Comparison of ENCODE assay signal across 10 mouse cellular contexts in the genomic region with DNA sequence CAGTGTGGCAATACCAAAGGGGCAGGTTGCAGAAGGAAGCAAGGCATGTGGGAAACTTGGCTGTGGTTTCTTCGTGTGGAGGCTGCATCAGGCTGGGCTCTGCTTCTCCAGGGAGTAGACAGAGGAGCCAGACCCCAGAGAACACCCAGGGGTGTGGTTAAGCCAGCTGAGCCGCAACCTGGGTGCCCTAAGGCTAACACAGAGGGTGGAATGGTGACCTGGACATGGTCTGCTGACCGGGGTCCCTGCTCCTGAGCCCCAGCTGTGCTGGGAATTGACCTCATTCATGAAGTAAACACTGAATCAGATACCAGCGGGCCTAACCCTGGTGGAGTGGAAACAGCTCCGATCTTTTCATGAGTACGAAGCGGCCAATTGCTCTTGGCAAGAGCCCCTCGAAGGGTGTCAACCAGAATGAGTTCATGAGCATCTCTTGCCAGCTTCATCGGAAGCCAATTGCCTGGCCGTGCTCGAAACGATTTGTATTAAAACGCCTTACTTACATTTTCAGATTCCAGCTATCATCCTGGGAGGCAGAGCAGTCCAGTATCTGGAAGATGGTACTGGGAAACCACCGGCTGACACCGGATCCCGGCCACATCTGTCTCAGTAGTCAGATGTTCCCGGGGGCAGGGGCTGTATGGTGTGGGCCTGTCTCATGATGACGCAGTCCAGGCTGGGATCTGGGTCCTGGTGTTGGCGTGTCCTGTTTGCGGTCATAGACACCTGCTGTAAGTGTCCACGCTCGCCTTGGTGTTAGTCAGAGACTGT.
A peak's percentile ranks its signal among the peaks of the same experiment; 100 is the strongest.
DNase-seq lines count a peak whose midpoint lies in the region; ATAC-seq lines count a peak whose summit lies in the region.
"Had no signal": no experiment of that assay in that cellular context is flagged by ENCODE, and none has a peak within 500 bp of the region (broad histone marks: within the 10 kb centered on the region; RNA-seq: fewer than 3 reads in every experiment).

No protein-coding gene starts in this region.

- H3K9ac ChIP-seq in stomach, embryonic 16.5 days (ENCODE audit: low read length): no peak overlapping the region
- no peak overlapping the region for H3K9ac ChIP-seq in hindbrain, embryonic 12.5 days
- H3K9ac ChIP-seq: embryonic facial prominence, embryonic 13.5 days had no signal

- H3K27me3 ChIP-seq in stomach, embryonic 16.5 days (ENCODE audit: control insufficient read depth, insufficient read depth, low read length): no peaks in the 10 kb centered on the region
- H3K27me3 ChIP-seq in hindbrain, embryonic 12.5 days: no peaks in the 10 kb centered on the region
- H3K27me3 ChIP-seq: embryonic facial prominence, embryonic 13.5 days had no signal

- DNase-seq in cerebellum, postnatal 10 days: peak; percentile 63 to 67
- no peak for DNase-seq in cerebellum, postnatal 25 days
- peak; percentile 52 to 54 for DNase-seq in right cerebral cortex, postnatal 10 days (ENCODE audit: low spot score in 2 of 2)
- DNase-seq in right cerebral cortex, postnatal 36 days (ENCODE audit: low spot score in 2 of 2): no peak
- DNase-seq in layer of hippocampus, postnatal 14 days (ENCODE audit: low spot score in 2 of 2): peak; percentile 45 to 56
- DNase-seq: thymus, postnatal 25 days had no signal

- 58% methylated on average over 22 of the region's 22 CpGs for WGBS in stomach, embryonic 16.5 days
- 85% methylated on average over 22 of the region's 22 CpGs for WGBS in hindbrain, embryonic 12.5 days

- no peaks in the 10 kb centered on the region for H3K36me3 ChIP-seq in stomach, embryonic 16.5 days (ENCODE audit: control insufficient read depth, insufficient read depth, low read length)
- no peaks in the 10 kb centered on the region for H3K36me3 ChIP-seq in hindbrain, embryonic 12.5 days
- H3K36me3 ChIP-seq: embryonic facial prominence, embryonic 13.5 days had no signal

- peak; percentile 45; the same call in 1 of the 2 replicates for ATAC-seq in stomach, embryonic 16.5 days (ENCODE audit: insufficient read depth, low FRiP score)
- no peak for ATAC-seq in hindbrain, embryonic 12.5 days (ENCODE audit: low FRiP score)
- ATAC-seq in megakaryocyte-erythroid progenitor cell, adult 5-6 weeks (replicated peaks; ENCODE audit: low FRiP score, low TSS enrichment, poor library complexity, severe bottlenecking): no peak

- H3K27ac ChIP-seq in stomach, embryonic 16.5 days (ENCODE audit: low read length): no peak overlapping the region
- no peak overlapping the region for H3K27ac ChIP-seq in hindbrain, embryonic 12.5 days
- H3K27ac ChIP-seq: embryonic facial prominence, embryonic 13.5 days had no signal

- H3K4me3 ChIP-seq in stomach, embryonic 16.5 days (replicated peaks; ENCODE audit: low read length): no peak overlapping the region
- H3K4me3 ChIP-seq in hindbrain, embryonic 12.5 days: no peak overlapping the region
- H3K4me3 ChIP-seq: embryonic facial prominence, embryonic 13.5 days had no signal

- H3K9me3 ChIP-seq in stomach, embryonic 16.5 days (replicated peaks; ENCODE audit: control insufficient read depth, low read length): no peaks in the 10 kb centered on the region
- no peaks in the 10 kb centered on the region for H3K9me3 ChIP-seq in hindbrain, embryonic 12.5 days (replicated peaks)
- H3K9me3 ChIP-seq: embryonic facial prominence, embryonic 13.5 days had no signal

- no peak overlapping the region for H3K4me2 ChIP-seq in stomach, embryonic 16.5 days (ENCODE audit: low read depth, low read length)
- no peak overlapping the region for H3K4me2 ChIP-seq in hindbrain, embryonic 12.5 days (replicated peaks)
- H3K4me2 ChIP-seq: embryonic facial prominence, embryonic 13.5 days had no signal

- H3K4me1 ChIP-seq in stomach, embryonic 16.5 days (ENCODE audit: control insufficient read depth, insufficient read depth, low read length): no peaks in the 10 kb centered on the region
- H3K4me1 ChIP-seq in hindbrain, embryonic 12.5 days: 0 out of 2 replicates have a peak, but pooled peaks cover 2% of the 10 kb centered on the region

Comparison
In these comparisons a context has a peak if more than half of its experiments do, and no peak if none do; other contexts are left out.
1. DNase-seq: peak in cerebellum, postnatal 10 days (2 of 2), right cerebral cortex, postnatal 10 days (2 of 2) and layer of hippocampus, postnatal 14 days (2 of 2); none in cerebellum, postnatal 25 days (0 of 2) and right cerebral cortex, postnatal 36 days (0 of 2).